Mouse (Mus musculus) intestine, embryonic 14.5 days (tissue): ENCODE data around the gene Tas2r134. TPM values are rescaled to one million over a fixed set of nuclear protein-coding genes. Genes with fewer than 3 reads are reported as not detected.

ENCODE experiments used
- ATAC-seq: fragments of 200-750 bp; cut with Nextera tagmentation; replicated peaks from 2 replicates; pipeline ENCODE4 v1.8.0; 2017; ENCODE audit warnings: low read depth, moderate number of reproducible peaks, moderate TSS enrichment, moderate library complexity; ENCODE audit not compliant: low FRiP score, low TSS enrichment
- DNase-seq: peaks from one replicate; pipeline ENCODE4 v3.0.0-alpha.2; 2018; ENCODE audit warnings: low spot score
- H3K27ac ChIP-seq: fragments of 300-500 bp; sonication (generic); 2 replicates; pipeline ENCODE4 v1.5.1; 2014; ENCODE audit warnings: low read depth, mild to moderate bottlenecking, control low read depth
- H3K27me3 ChIP-seq: fragments of 300-500 bp; sonication (generic); replicated peaks from 2 replicates; pipeline ENCODE4 v1.6.1; 2014; ENCODE audit warnings: low read length, control low read depth; ENCODE audit not compliant: control insufficient read depth, insufficient read depth
- H3K36me3 ChIP-seq: fragments of 300-500 bp; sonication (generic); 2 replicates; pipeline ENCODE4 v1.6.1; 2014; ENCODE audit warnings: low read length, control low read depth; ENCODE audit not compliant: control insufficient read depth, insufficient read depth
- H3K4me1 ChIP-seq: fragments of 300-500 bp; sonication (generic); replicated peaks from 2 replicates; pipeline ENCODE4 v1.6.1; 2014; ENCODE audit warnings: low read length, control low read depth, mixed read lengths; ENCODE audit not compliant: control insufficient read depth, insufficient read depth
- H3K4me2 ChIP-seq: fragments of 300-500 bp; sonication (generic); 2 replicates; pipeline ENCODE4 v1.6.1; 2014; ENCODE audit warnings: low read length
- H3K4me3 ChIP-seq: fragments of 300-500 bp; sonication (generic); 2 replicates; pipeline ENCODE4 v1.5.1; 2014; ENCODE audit warnings: low read depth, low read length, control low read depth, mixed read lengths
- H3K9ac ChIP-seq: fragments of 300-500 bp; sonication (generic); 2 replicates; pipeline ENCODE4 v1.6.1; 2014; ENCODE audit warnings: mild to moderate bottlenecking, low read length
- H3K9me3 ChIP-seq: fragments of 300-500 bp; sonication (generic); 2 replicates; pipeline ENCODE4 v1.6.1; 2016; ENCODE audit warnings: low read length, control low read depth; ENCODE audit not compliant: control insufficient read depth
- WGBS: fragments of 180-500 bp; shearing (Covaris S2); extraction: QIAGEN DNeasy Blood & Tissue Kit; methylation state at CpG from one replicate; pipeline ENCODE4 v1.1.7; 2014; 5-methylcytosine and 5-hydroxymethylcytosine counted together
- polyA plus RNA-seq: library from polyadenylated mRNA; unstranded; fragments of >200 nt; fragmentation: Nextera tagmentation; extraction: Ambion mirVana; gene quantifications from 2 replicates; pipeline ENCODE4 v1.2.1, GENCODE M21; 2014

Tas2r134 gene
- polyA plus RNA-seq = not detected in 2 replicates

GRCm38 (mm10) chr2:51627211-51627610, at the start of gene Tas2r134:
Gene Tas2r134 (plus strand): TSS chr2:51627511.
- Histone ChIP-seq H3K9me3 (no peaks in the 10 kb centered on the region), H3K36me3 (no peaks in the 10 kb centered on the region), H3K27me3 (no peaks in the 10 kb centered on the region), H3K4me3 (no peak within 1 kb of the TSS), H3K27ac (no peak within 1 kb of the TSS), H3K4me2 (no peak within 1 kb of the TSS), H3K9ac (no peak within 1 kb of the TSS), H3K4me1 (no peaks in the 10 kb centered on the region)
- no peak for ATAC-seq
- 83% methylated on average over 4 of the region's 4 CpGs for WGBS
- DNase-seq = no peak

- H3K9ac ChIP-seq = no peak overlapping the region
- 81% methylated on average over 5 of the region's 5 CpGs for WGBS
- no peaks in the 10 kb centered on the region for H3K36me3 ChIP-seq
- peaks cover 3% of the 10 kb centered on the region; the same call in 1 of the 2 replicates for H3K4me1 ChIP-seq
- no peaks in the 10 kb centered on the region for H3K9me3 ChIP-seq
- H3K27ac ChIP-seq = no peak overlapping the region
- no peak overlapping the region for H3K4me3 ChIP-seq
- ATAC-seq (no peak), DNase-seq (no peak)
- no peaks in the 10 kb centered on the region for H3K27me3 ChIP-seq
- H3K4me2 ChIP-seq = no peak overlapping the region
Observed at GRCm38 (mm10) chr2:51579767-51580166, 47.5 kb upstream of the Tas2r134 start.

GRCm38 (mm10) chr2:51584050-51585046, 43.0 kb upstream of the Tas2r134 start:
- ATAC-seq (no peak), DNase-seq (no peak)
- H3K27ac ChIP-seq = no peak overlapping the region
- no peaks in the 10 kb centered on the region for H3K27me3 ChIP-seq
- H3K9ac ChIP-seq = no peak overlapping the region
- H3K36me3 ChIP-seq = no peaks in the 10 kb centered on the region
- WGBS = 79% methylated on average over 9 of the region's 9 CpGs
- no peak overlapping the region for H3K4me3 ChIP-seq
- H3K9me3 ChIP-seq = no peaks in the 10 kb centered on the region
- peaks cover 3% of the 10 kb centered on the region; the same call in 1 of the 2 replicates for H3K4me1 ChIP-seq
- H3K4me2 ChIP-seq = no peak overlapping the region

- H3K36me3 ChIP-seq = no peaks in the 10 kb centered on the region
- no peaks in the 10 kb centered on the region for H3K27me3 ChIP-seq
- ATAC-seq (no peak), DNase-seq (no peak)
- H3K4me1 ChIP-seq = peaks cover 11% of the 10 kb centered on the region; the same call in 1 of the 2 replicates
- no peak overlapping the region for H3K9ac ChIP-seq
- H3K4me2 ChIP-seq = no peak overlapping the region
- no peak overlapping the region for H3K27ac ChIP-seq
- no peaks in the 10 kb centered on the region for H3K9me3 ChIP-seq
- WGBS = 89% methylated on average over 4 of the region's 4 CpGs
- H3K4me3 ChIP-seq = no peak overlapping the region
Observed at GRCm38 (mm10) chr2:51588336-51588735, 39.0 kb upstream of the Tas2r134 start.

- no peak for DNase-seq
- Histone ChIP-seq H3K4me2 (no peak overlapping the region), H3K27me3 (no peaks in the 10 kb centered on the region), H3K4me1 (peaks cover 8% of the 10 kb centered on the region; the same call in 1 of the 2 replicates), H3K9ac (no peak overlapping the region), H3K36me3 (no peaks in the 10 kb centered on the region), H3K4me3 (no peak overlapping the region), H3K9me3 (no peaks in the 10 kb centered on the region), H3K27ac (no peak overlapping the region)
- no peak for ATAC-seq
- 78% methylated on average over 6 of the region's 6 CpGs for WGBS
Observed at GRCm38 (mm10) chr2:51588895-51589294, 38.4 kb upstream of the Tas2r134 start.

- ATAC-seq (no peak), DNase-seq (no peak)
- no peaks in the 10 kb centered on the region for H3K9me3 ChIP-seq
- no peak overlapping the region for H3K27ac ChIP-seq
- no peak overlapping the region for H3K4me3 ChIP-seq
- H3K36me3 ChIP-seq = no peaks in the 10 kb centered on the region
- WGBS = 81% methylated on average over 1 of the region's 1 CpGs
- H3K9ac ChIP-seq = no peak overlapping the region
- peaks cover 8% of the 10 kb centered on the region; the same call in 1 of the 2 replicates for H3K4me1 ChIP-seq
- H3K27me3 ChIP-seq = no peaks in the 10 kb centered on the region
- H3K4me2 ChIP-seq = no peak overlapping the region
Observed at GRCm38 (mm10) chr2:51589627-51590026, 37.7 kb upstream of the Tas2r134 start.

- no peak overlapping the region for H3K9ac ChIP-seq
- DNase-seq = no peak
- no peaks in the 10 kb centered on the region for H3K36me3 ChIP-seq
- no peak overlapping the region for H3K4me2 ChIP-seq
- 79% methylated on average over 8 of the region's 8 CpGs for WGBS
- H3K27ac ChIP-seq = no peak overlapping the region
- H3K4me3 ChIP-seq = no peak overlapping the region
- H3K27me3 ChIP-seq = no peaks in the 10 kb centered on the region
- H3K4me1 ChIP-seq = peaks cover 8% of the 10 kb centered on the region; the same call in 1 of the 2 replicates
- ATAC-seq = no peak
- no peaks in the 10 kb centered on the region for H3K9me3 ChIP-seq
Observed at GRCm38 (mm10) chr2:51590308-51590707, 37.0 kb upstream of the Tas2r134 start.

- Histone ChIP-seq H3K9ac (no peak overlapping the region), H3K27me3 (no peaks in the 10 kb centered on the region), H3K27ac (no peak overlapping the region), H3K4me3 (no peak overlapping the region), H3K4me2 (no peak overlapping the region), H3K4me1 (peaks cover 8% of the 10 kb centered on the region; the same call in 1 of the 2 replicates), H3K36me3 (no peaks in the 10 kb centered on the region), H3K9me3 (no peaks in the 10 kb centered on the region)
- DNase-seq = no peak
- ATAC-seq = no peak
Observed at GRCm38 (mm10) chr2:51592157-51592556, 35.2 kb upstream of the Tas2r134 start.
